Mouse (Mus musculus): Measurements from ENCODE around the gene Tesc. TPM values are rescaled to one million over a fixed set of nuclear protein-coding genes. Genes with fewer than 3 reads are reported as not detected.

Tesc gene
- total and polyA plus RNA-seq, 3 experiments = 0.34 to 0.80 TPM; not detected in 1

- H3K36me3 ChIP-seq (replicated peaks in 1 of 2; ENCODE audit: control insufficient read depth in 1 of 2, insufficient read depth in 1 of 2, low read length in 1 of 2) = no peaks in the 10 kb centered on the region
- H3K4me3 ChIP-seq (replicated peaks in 1 of 3; ENCODE audit: low read depth in 2 of 3, low read length in 2 of 3, poor library complexity in 1 of 3) = no peak overlapping the region
- peaks cover 8 to 32% of the 10 kb centered on the region in 2 experiments for H3K4me1 ChIP-seq (ENCODE audit: control insufficient read depth in 1 of 2, insufficient read depth in 2 of 2)
- no peak overlapping the region for H3K27ac ChIP-seq (ENCODE audit: insufficient read depth, low read depth)
- H3K9ac ChIP-seq (ENCODE audit: insufficient read depth, low read depth) = no peak overlapping the region
- no peaks in the 10 kb centered on the region for H3K79me2 ChIP-seq (replicated peaks; ENCODE audit: control insufficient read depth, extremely low read depth, insufficient read depth, poor library complexity, severe bottlenecking)
- peak; percentile 5 for DNase-seq (ENCODE audit: extremely low read depth)
- H3K9me3 ChIP-seq (replicated peaks; ENCODE audit: low read length) = peaks cover 14% of the 10 kb centered on the region
- H3K27me3 ChIP-seq (replicated peaks) = no peaks in the 10 kb centered on the region
- in situ Hi-C loops (cut with MboI; ENCODE audit: low pct_ligation_motif_present, low pct_unique_long_range_greater_than_20kb, low sequenced_read_pairs) (no loop called here), dilution Hi-C loops (cut with MboI; ENCODE audit: extremely low pct_ligation_motif_present, extremely low pct_unique_long_range_greater_than_20kb, low sequenced_read_pairs) (no loop called here)
- no peak for TF ChIP-seq MXI1 (IDR thresholded peaks at IDR 0.05; ENCODE audit: low read depth, low read length)
- TF ChIP-seq CTCF (conservative IDR thresholded peaks at IDR 0.05 in 1 of 2, IDR thresholded peaks at IDR 0.05 in 1 of 2; ENCODE audit: low read depth in 2 of 2, low read length in 2 of 2) = no peak
- TF ChIP-seq ETS1 (conservative IDR thresholded peaks at IDR 0.05; ENCODE audit: low read depth, low read length) = no peak
- no peak for TF ChIP-seq HCFC1 (IDR thresholded peaks at IDR 0.05; ENCODE audit: low read depth, low read length)
- TF ChIP-seq USF1 (IDR thresholded peaks at IDR 0.05; ENCODE audit: low read depth, low read length) = no peak
- no peak for TF ChIP-seq MEF2A (IDR thresholded peaks at IDR 0.05; ENCODE audit: borderline replicate concordance, low read depth, low read length)
- TF ChIP-seq CHD1 (IDR thresholded peaks at IDR 0.05; ENCODE audit: low read depth, low read length) = no peak
- TF ChIP-seq CHD2 (IDR thresholded peaks at IDR 0.05; ENCODE audit: low read length) = no peak
- TF ChIP-seq TCF12 (IDR thresholded peaks at IDR 0.05; ENCODE audit: low read depth, low read length) = no peak
- TF ChIP-seq MAZ (IDR thresholded peaks at IDR 0.05; ENCODE audit: low read depth, low read length) = no peak
- no peak for TF ChIP-seq NRF1 (IDR thresholded peaks at IDR 0.05; ENCODE audit: low read depth, low read length)
- no peak for TF ChIP-seq POLR2AphosphoS2 (IDR thresholded peaks at IDR 0.05; ENCODE audit: low read depth, low read length)
- TF ChIP-seq IRF4 (IDR thresholded peaks at IDR 0.05; ENCODE audit: low read depth, low read length) = no peak
- TF ChIP-seq NELFE (IDR thresholded peaks at IDR 0.05; ENCODE audit: low read depth, low read length) = no peak; the same call in 1 of the 2 replicates
- no peak for TF ChIP-seq ZC3H11A (IDR thresholded peaks at IDR 0.05; ENCODE audit: low read depth, low read length)
- H3K4me2 ChIP-seq (ENCODE audit: insufficient read depth, low read depth, poor library complexity, severe bottlenecking) = no peak overlapping the region
Observed at GRCm38 (mm10) chr5:118036888-118037797, 9.6 kb downstream of the Tesc start.

- Histone ChIP-seq H3K4me3 (replicated peaks in 1 of 3; ENCODE audit: low read depth in 2 of 3, low read length in 2 of 3, poor library complexity in 1 of 3) (peak overlapping the region in 2 of 3 experiments; percentile 31 to 53), H3K4me1 (ENCODE audit: control insufficient read depth in 1 of 2, insufficient read depth in 2 of 2) (peaks cover 8 to 32% of the 10 kb centered on the region in 2 experiments), H3K27me3 (replicated peaks) (no peaks in the 10 kb centered on the region), H3K36me3 (replicated peaks in 1 of 2; ENCODE audit: control insufficient read depth in 1 of 2, insufficient read depth in 1 of 2, low read length in 1 of 2) (no peaks in the 10 kb centered on the region), H3K4me2 (ENCODE audit: insufficient read depth, low read depth, poor library complexity, severe bottlenecking) (peak overlapping the region; percentile 10), H3K79me2 (replicated peaks; ENCODE audit: control insufficient read depth, extremely low read depth, insufficient read depth, poor library complexity, severe bottlenecking) (no peaks in the 10 kb centered on the region), H3K27ac (ENCODE audit: insufficient read depth, low read depth) (no peak overlapping the region), H3K9me3 (replicated peaks; ENCODE audit: low read length) (peaks cover 14% of the 10 kb centered on the region), H3K9ac (ENCODE audit: insufficient read depth, low read depth) (no peak overlapping the region)
- dilution Hi-C loops (cut with MboI; ENCODE audit: extremely low pct_ligation_motif_present, extremely low pct_unique_long_range_greater_than_20kb, low sequenced_read_pairs) = no loop called here
- in situ Hi-C loops (cut with MboI; ENCODE audit: low pct_ligation_motif_present, low pct_unique_long_range_greater_than_20kb, low sequenced_read_pairs) = no loop called here
- peak; percentile 84 for DNase-seq (ENCODE audit: extremely low read depth)
- peak; percentile 79 for TF ChIP-seq CHD2 (IDR thresholded peaks at IDR 0.05; ENCODE audit: low read length)
- 0 out of 2 replicates have a peak, but pooled peaks have one; percentile 19 for TF ChIP-seq SIN3A (IDR thresholded peaks at IDR 0.05; ENCODE audit: low read length)
- no peak for TF ChIP-seq RAD21 (IDR thresholded peaks at IDR 0.05; ENCODE audit: low read depth, low read length)
- TF ChIP-seq USF2 (conservative IDR thresholded peaks at IDR 0.05; ENCODE audit: low read depth, low read length) = no peak
- TF ChIP-seq ZC3H11A (IDR thresholded peaks at IDR 0.05; ENCODE audit: low read depth, low read length) = no peak
- peak; percentile 50; the same call in 1 of the 2 replicates for TF ChIP-seq IRF4 (IDR thresholded peaks at IDR 0.05; ENCODE audit: low read depth, low read length)
- no peak for TF ChIP-seq USF1 (IDR thresholded peaks at IDR 0.05; ENCODE audit: low read depth, low read length)
- TF ChIP-seq JUN (IDR thresholded peaks at IDR 0.05; ENCODE audit: insufficient read depth, low read depth, low read length) = no peak
- TF ChIP-seq POLR2A (IDR thresholded peaks at IDR 0.05; ENCODE audit: low read depth, low read length) = peak; percentile 55; the same call in 1 of the 2 replicates
- TF ChIP-seq UBTF (IDR thresholded peaks at IDR 0.05; ENCODE audit: low read depth, low read length) = no peak
- no peak for TF ChIP-seq KAT2A (IDR thresholded peaks at IDR 0.05; ENCODE audit: insufficient replicate concordance, low read length)
- no peak; the same call in 1 of the 2 replicates for TF ChIP-seq NELFE (IDR thresholded peaks at IDR 0.05; ENCODE audit: low read depth, low read length)
- TF ChIP-seq ZMIZ1 (IDR thresholded peaks at IDR 0.05; ENCODE audit: low read depth, low read length) = no peak
- no peak for TF ChIP-seq POLR2AphosphoS2 (IDR thresholded peaks at IDR 0.05; ENCODE audit: low read depth, low read length)
- no peak for TF ChIP-seq RCOR1 (conservative IDR thresholded peaks at IDR 0.05; ENCODE audit: low read depth, low read length)
- peak; percentile 52 for TF ChIP-seq ETS1 (conservative IDR thresholded peaks at IDR 0.05; ENCODE audit: low read depth, low read length)
- TF ChIP-seq JUND (conservative IDR thresholded peaks at IDR 0.05; ENCODE audit: low read depth, low read length) = no peak
- TF ChIP-seq PAX5 (IDR thresholded peaks at IDR 0.05; ENCODE audit: low read length) = no peak
- no peak; the same call in 1 of the 2 replicates for TF ChIP-seq EP300 (IDR thresholded peaks at IDR 0.05; ENCODE audit: low read length)
- TF ChIP-seq ZNF384 (IDR thresholded peaks at IDR 0.05; ENCODE audit: low read depth, low read length) = no peak
- no peak for TF ChIP-seq MEF2A (IDR thresholded peaks at IDR 0.05; ENCODE audit: borderline replicate concordance, low read depth, low read length)
Observed at GRCm38 (mm10) chr5:118037798-118038484, 10.4 kb downstream of the Tesc start.

Measured in CH12.LX (cell line).